Mouse (Mus musculus) liver, postnatal 0 days (tissue): ENCODE data around the gene Gm49416.

Experiments
- CTCF ChIP-seq: sonication (generic); IDR thresholded peaks from 2 replicates; pipeline ENCODE4 v1.5.1; 2016; ENCODE audit warnings: antibody characterized with exemption, low read depth
- EP300 ChIP-seq: IDR thresholded peaks from 2 replicates; pipeline ENCODE4 v1.6.1; 2016; ENCODE audit warnings: antibody characterized with exemption, low read depth, mild to moderate bottlenecking

- TF ChIP-seq EP300: peak; percentile 49; the same call in 1 of the 2 replicates
- 0 out of 2 replicates have a peak, but pooled peaks have one; percentile 27 for TF ChIP-seq CTCF
Observed at GRCm38 (mm10) chr19:8941515-8942217, 52.9 kb downstream of the Gm49416 start, which contains the start of gene Mta2.
